Mouse (Mus musculus) layer of hippocampus, adult 9-10 months (tissue): ENCODE data around the gene L1cam.
A peak's percentile ranks its signal among the peaks of the same experiment; 100 is the strongest.

Experiments used
- DNase-seq: peaks from one replicate; pipeline ENCODE4 v3.0.0; 2022; ENCODE audit warnings: low spot score

Gene L1cam

GRCm38 (mm10) chrX:73895719-73896118 is at the start of gene L1cam:
TSS of gene L1cam (minus strand) at chrX:73896105.
- DNase-seq = no peak

DNA sequence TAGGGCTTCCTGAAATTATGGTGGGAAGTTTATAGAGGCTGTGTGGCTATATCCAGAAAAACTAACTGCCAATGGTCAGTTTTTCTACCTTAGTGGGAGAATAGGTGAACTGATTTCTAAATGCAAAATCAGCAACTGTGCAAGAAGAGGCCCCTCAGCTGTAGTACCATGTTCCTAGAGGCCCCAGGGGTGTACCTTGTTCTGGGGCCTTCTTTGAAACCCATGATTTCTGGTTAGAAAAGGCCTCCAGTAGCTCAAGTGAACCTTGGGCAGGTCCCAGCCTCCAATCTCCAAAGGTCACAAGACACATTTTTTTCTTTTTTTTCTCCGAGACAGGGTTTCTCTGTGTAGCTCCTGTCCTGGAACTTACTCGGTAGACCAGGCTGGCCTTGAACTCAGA is 46.4 kb upstream of the L1cam start:
- no peak for DNase-seq

DNA sequence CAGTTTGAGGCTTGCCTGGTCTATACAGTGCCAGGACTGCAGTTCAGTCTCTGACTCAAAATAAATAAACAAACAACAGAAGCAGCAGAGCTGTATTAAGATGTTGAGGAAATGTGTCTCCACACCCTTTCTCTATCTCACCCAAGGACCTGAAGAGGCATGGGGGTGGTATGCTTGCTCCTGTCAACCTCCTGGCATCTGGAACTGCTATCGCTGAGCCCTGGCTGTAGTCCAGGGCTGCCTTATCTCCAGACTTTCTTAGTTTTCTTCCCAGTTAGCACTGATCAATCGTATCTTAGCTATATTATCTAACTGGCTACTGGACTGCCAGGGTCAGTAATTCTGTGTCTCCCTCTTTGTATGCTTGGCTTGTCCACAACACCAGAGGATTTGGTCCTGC is 46.0 kb upstream of the L1cam start:
- DNase-seq = no peak

DNA sequence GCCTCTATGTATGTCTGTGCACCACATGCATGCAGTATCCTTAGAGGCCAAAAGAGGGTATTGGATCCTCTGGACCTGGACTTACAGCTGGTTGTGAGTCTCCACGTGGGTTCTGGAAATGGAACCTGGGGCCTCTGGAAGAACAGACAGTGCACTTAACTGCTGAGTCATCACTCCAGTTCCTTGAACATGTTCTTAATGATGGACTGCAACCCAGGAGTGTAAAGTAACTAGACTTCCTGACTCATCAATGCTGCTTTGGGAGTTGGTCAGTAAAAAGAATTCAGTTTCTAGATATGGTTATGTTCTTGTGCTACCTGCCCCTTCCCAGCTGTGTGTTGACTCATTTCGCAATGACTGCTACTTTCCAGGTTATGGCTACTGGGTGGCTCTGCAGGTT is 36.0 kb upstream of the L1cam start:
- no peak for DNase-seq

GRCm38 (mm10) chrX:73930402-73931062 is 34.6 kb upstream of the L1cam start, which contains the start of gene Renbp:
TSS of gene Renbp (minus strand) at chrX:73930850.
- no peak for DNase-seq

GRCm38 (mm10) chrX:73922550-73922882 is 26.6 kb upstream of the L1cam start:
- DNase-seq = no peak

GRCm38 (mm10) chrX:73921823-73922549 is 26.1 kb upstream of the L1cam start, which contains the start of the genes Arhgap4 and Naa10:
TSS of gene Arhgap4 (minus strand) at chrX:73921870.
TSS of gene Naa10 (minus strand) at chrX:73921944.
- DNase-seq = peak; percentile 56

GRCm38 (mm10) chrX:73921285-73921822 is 25.4 kb upstream of the L1cam start:
- no peak for DNase-seq

GRCm38 (mm10) chrX:73918631-73919030 is 22.7 kb upstream of the L1cam start:
- DNase-seq = no peak

- DNase-seq = no peak
Observed at GRCm38 (mm10) chrX:73916945-73917344, 21.0 kb upstream of the L1cam start.

- DNase-seq = peak; percentile 69
Observed at GRCm38 (mm10) chrX:73914827-73915703, 19.2 kb upstream of the L1cam start.

DNA sequence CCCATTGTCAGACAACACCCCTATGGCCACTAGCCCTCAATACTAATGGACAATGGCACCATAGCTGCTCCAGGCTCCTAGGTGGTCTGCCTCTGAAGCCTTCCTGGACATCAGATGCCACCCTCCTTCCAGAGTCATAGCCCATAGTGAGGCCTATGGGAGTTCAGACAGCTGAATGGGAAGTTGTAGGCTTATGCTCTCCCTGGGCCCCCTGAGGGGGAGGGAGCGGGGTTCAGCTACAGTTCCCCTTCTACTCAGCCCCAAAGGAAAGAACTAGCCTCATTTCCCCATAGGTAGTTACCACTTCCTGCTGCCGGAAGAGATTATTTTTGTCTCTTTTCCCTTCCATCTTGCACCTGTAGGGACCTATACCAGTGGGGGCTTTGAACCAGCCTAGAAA is 15.7 kb upstream of the L1cam start:
- no peak for DNase-seq

GRCm38 (mm10) chrX:73911156-73911555 is 15.3 kb upstream of the L1cam start:
- DNase-seq = no peak

DNA sequence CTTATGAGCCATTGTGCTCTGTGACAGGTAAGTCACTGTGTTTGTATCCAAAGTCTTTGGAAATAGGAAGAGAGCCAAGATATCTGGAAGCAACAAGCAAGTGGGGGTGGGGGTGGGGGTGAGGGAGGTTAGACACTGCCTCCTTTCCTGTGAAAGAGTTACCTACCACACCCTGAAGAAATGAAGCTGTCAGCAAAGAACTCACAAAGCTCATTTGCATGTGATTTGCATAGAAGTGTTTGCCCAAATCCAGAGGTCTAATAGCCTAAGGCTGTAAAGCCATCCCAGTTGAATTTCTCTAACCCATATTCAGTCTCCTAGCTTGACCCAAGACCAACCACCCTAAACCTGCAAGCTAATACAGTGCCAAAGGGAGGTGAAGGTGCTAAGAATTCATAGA is 14.5 kb upstream of the L1cam start:
- no peak for DNase-seq

- DNase-seq = no peak
Observed at GRCm38 (mm10) chrX:73910049-73910448, 14.1 kb upstream of the L1cam start.

DNA sequence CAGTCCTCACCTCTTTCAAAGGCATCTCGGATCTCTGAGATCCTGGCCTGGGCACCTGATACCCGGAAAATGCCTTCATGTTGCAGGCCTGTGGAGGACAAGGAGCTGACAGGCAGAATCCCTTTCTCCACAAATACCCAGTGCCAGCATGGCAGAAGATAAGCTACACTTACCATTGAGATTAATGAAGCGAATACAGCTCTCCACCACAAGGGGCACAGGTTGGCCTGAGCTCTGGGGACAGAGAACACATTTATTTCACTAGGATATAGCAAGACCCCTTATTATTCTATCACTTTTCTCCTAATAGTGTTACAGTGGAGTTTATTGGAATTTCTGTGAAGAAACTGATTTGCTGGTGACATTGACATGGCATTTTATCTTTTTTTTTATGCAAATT is 2.1 kb upstream of the L1cam start:
- no peak for DNase-seq

GRCm38 (mm10) chrX:73892833-73893232 is 3.1 kb downstream of the L1cam start:
- DNase-seq = no peak

DNA sequence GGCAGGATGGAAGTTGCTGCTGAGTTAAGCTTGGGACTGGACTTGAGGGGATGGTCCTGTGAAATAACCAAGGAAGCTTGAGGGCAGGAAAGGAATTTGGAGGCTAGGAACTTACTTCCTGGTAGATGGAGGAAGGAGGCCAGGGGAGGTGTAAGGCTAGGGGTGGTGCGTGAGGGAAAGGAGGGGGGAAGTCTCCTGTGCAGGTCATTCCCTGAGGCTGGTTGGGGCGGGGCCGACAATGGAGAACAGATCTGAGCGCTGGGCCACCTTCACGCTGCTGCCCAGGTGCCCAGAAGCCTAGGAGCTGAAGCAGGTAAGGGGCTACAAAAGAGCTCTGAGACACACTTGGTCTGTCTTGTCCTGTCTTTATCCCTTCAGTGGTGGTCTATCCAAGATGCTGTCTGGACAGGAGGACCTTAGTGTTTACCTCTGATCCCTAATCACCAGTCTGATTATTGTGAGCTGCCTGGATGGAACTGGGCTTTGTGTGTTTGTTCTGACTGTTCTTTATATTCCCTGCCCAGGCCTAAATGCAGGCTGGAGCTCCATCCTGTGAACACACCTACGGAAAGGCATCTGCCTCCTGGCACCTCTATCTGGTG is 4.3 kb downstream of the L1cam start, which contains the start of gene Avpr2:
Avpr2 (plus strand) TSS at position 552 of the 602 bp plus-strand sequence.
- no peak for DNase-seq

- no peak for DNase-seq
Observed at GRCm38 (mm10) chrX:73881463-73881862, 14.4 kb downstream of the L1cam start.

GRCm38 (mm10) chrX:73881036-73881427 is 14.9 kb downstream of the L1cam start:
- DNase-seq = no peak

DNA sequence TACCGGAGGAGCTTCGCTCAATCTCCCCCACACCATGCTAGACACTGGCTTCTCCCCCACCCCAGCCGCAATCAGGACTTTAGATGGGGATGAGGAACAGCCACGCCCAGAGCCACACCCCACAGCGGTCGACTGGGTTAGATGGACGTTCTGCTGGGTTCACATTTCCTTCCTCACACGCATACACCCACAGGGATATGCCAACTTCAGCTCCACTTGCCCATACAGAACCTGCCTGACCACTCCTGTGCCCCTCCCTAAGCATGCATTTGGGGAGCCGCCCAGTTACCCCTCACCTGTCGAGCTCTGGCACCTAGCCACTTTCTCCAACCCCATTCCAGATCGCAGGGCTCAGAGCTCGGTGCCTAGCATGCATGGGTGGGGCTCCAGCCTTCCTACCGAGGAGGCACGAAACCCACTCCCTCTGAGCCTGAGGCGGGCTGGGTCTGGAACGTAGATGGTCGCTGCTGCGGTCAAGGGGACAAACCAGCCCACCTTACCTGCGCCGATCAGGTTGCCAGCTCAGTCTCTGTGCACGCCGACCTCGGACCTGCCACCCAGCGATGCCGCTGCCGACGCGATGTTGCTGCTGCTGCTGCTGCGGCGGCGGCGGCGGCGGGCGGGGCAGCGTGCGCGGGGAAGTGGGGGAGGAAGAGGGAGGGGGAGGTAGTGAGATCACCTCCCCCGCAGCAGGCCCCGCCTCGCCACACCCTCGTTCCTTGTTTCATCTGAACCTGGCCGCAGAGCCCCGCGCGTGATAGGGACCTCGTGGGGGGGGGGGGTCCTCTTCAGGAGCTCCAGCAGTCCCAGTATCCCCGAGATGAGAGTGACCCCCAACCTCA is 15.5 kb downstream of the L1cam start:
- DNase-seq = no peak
